Mouse (Mus musculus): ENCODE results near the gene Olfr1204. TPM values are rescaled to one million over a fixed set of nuclear protein-coding genes. Genes with fewer than 3 reads are reported as not detected.

The Olfr1204 gene
- polyA plus RNA-seq (2016; fragmentation: Nextera tagmentation; extraction: Ambion mirVana): not detected in 2 replicates

DNA sequence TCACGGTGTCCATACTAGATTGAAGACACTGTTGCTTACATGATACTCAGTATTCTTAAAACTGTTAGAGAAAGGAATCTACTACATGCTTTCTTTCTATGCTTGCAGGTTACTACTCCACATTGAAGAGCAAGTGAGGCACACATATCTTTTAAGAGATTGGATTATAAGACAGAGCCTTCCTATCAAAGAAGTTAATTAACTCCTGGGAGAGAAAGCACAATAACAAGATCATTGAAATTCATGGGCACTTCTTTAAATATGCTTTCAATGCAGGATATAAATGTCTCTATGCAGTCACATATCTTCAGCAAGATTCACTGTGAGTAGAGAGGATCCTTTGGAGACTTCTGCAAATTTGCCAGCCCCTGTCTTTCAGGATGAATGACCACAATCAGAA lies at the start of gene Olfr1204:
TSS of gene Olfr1204 (plus strand) at position 301 of the 400 bp plus-strand sequence.
- Histone ChIP-seq H3K27me3 (ENCODE audit: low read depth, poor library complexity, severe bottlenecking) (no peaks in the 10 kb centered on the region), H3K4me3 (no peak within 1 kb of the TSS), H3K4me1 (no peaks in the 10 kb centered on the region), H3K27ac (no peak within 1 kb of the TSS), H3K36me3 (no peaks in the 10 kb centered on the region), H3K9me3 (replicated peaks) (no peaks in the 10 kb centered on the region)
- WGBS: 85% methylated on average over 1 of the region's 1 CpGs
- no peak for DNase-seq (ENCODE audit: low spot score)

DNA sequence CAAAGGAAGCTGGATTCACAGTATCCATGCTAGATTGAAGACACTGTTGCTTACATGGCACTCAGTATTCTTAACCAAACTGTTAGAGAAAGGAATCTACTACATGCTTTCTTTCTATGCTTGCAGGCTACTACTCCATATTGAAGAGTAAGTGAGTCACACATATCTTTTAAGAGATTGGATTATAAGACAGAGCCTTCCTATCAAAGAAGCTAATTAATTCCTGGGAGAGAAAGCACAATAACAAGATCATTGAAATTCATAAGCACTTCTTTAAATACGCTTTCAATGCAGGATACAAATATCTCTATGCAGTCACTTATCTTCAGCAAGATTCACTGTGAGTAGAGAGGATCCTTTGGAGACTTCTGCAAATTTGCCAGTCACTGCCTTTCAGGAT lies 34.9 kb upstream of the Olfr1204 start, which contains the start of gene Olfr1202:
TSS of gene Olfr1202 (plus strand) at position 301 of the 400 bp plus-strand sequence.
- 88% methylated on average over 1 of the region's 1 CpGs for WGBS

DNA sequence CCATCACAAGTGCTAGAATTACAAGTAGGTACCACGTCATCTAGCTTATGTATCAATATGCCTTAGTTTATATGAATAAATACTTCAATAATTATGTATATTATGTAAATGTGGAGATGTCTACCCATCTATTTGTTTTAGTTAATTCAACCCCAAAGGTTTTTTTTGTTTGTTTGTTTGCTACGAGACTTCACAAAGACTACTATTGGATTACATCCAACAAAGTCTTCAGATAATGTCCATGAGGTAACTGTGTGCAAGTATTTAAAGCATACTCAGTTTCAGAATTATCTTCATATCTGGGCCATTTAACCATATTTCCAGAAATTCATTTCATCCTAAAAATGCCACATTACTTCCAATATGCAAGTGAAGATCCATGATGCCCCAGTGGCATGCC lies 19.7 kb upstream of the Olfr1204 start, which contains the start of gene Olfr1205:
TSS of gene Olfr1205 (plus strand) at position 301 of the 400 bp plus-strand sequence.
- Histone ChIP-seq H3K4me3 (no peak within 1 kb of the TSS), H3K4me1 (no peaks in the 10 kb centered on the region), H3K27ac (no peak within 1 kb of the TSS), H3K9me3 (replicated peaks) (no peaks in the 10 kb centered on the region), H3K27me3 (ENCODE audit: low read depth, poor library complexity, severe bottlenecking) (no peaks in the 10 kb centered on the region), H3K36me3 (no peaks in the 10 kb centered on the region)
- WGBS: 96% methylated on average over 2 of the region's 2 CpGs
- DNase-seq (ENCODE audit: low spot score): no peak

More for the DNA sequence above, 34.9 kb upstream of the Olfr1204 start, which contains the start of gene Olfr1202:
- no peak for DNase-seq (ENCODE audit: low spot score)
- H3K4me1 ChIP-seq: no peaks in the 10 kb centered on the region
- H3K27ac ChIP-seq: no peak within 1 kb of the TSS
- H3K9me3 ChIP-seq (replicated peaks): no peaks in the 10 kb centered on the region
- H3K36me3 ChIP-seq: no peaks in the 10 kb centered on the region
- no peak within 1 kb of the TSS for H3K4me3 ChIP-seq
- H3K27me3 ChIP-seq (ENCODE audit: low read depth, poor library complexity, severe bottlenecking): no peaks in the 10 kb centered on the region

DNA sequence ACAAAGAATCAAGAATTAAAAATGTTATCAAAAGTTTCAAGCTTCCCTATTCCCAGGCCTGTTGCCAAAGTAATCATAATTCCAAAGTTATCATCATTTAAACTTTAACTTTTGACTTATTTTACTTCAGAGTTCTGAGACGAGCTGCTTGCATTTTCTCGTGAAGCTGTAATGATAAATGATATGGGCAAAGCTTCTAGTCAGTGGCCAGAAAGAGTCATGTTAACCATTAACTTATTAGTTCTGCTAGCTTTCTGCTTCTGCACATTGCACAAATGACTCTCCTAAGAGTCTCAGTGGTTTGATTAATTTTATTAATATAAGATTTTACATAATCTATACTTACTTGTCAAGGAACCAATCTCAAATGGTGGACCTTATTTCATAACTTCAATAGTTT lies 10.6 kb upstream of the Olfr1204 start:
- Histone ChIP-seq H3K27me3 (ENCODE audit: low read depth, poor library complexity, severe bottlenecking) (no peaks in the 10 kb centered on the region), H3K9me3 (replicated peaks) (no peaks in the 10 kb centered on the region), H3K36me3 (no peaks in the 10 kb centered on the region), H3K4me1 (no peaks in the 10 kb centered on the region), H3K4me3 (no peak overlapping the region), H3K27ac (no peak overlapping the region)
- 93% methylated on average over 2 of the region's 2 CpGs for WGBS
- no peak for DNase-seq (ENCODE audit: low spot score)

- no peaks in the 10 kb centered on the region for H3K4me1 ChIP-seq
- H3K9me3 ChIP-seq (replicated peaks): no peaks in the 10 kb centered on the region
- H3K36me3 ChIP-seq: no peaks in the 10 kb centered on the region
- no peak within 1 kb of the TSS for H3K27ac ChIP-seq
- no peaks in the 10 kb centered on the region for H3K27me3 ChIP-seq (ENCODE audit: low read depth, poor library complexity, severe bottlenecking)
- no peak for DNase-seq (ENCODE audit: low spot score)
- WGBS: 92% methylated on average over 2 of the region's 2 CpGs
- H3K4me3 ChIP-seq: no peak within 1 kb of the TSS
Observed at GRCm38 (mm10) chr2:88862931-88863330, 13.8 kb downstream of the Olfr1204 start, which contains the start of gene Olfr1206. Gene Olfr1206, plus strand, starts transcription at chr2:88863231.

DNA sequence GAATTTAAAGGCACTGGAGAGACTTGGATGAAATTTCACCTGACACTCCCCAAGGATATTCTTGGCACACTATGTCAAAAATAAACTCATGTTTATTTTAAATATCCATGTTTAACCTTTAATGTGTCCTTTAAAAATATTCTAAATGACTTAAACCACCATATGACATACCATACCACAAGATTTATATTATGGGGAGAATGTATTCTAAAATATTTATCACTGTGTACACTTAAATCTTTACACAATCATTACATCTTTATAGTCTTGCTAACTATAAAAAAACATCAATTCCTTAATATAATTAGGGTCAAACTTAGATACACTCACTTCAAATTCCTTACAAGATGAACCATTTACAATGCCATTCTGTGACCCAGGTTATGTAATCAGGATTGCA lies 53.1 kb downstream of the Olfr1204 start, which contains the start of gene Olfr1208:
TSS of gene Olfr1208 (minus strand) at position 101 of the 400 bp plus-strand sequence.
- DNase-seq (ENCODE audit: low spot score): no peak
- no peak within 1 kb of the TSS for H3K27ac ChIP-seq
- H3K4me3 ChIP-seq: no peak within 1 kb of the TSS
- no peaks in the 10 kb centered on the region for H3K4me1 ChIP-seq
- H3K9me3 ChIP-seq (replicated peaks): no peaks in the 10 kb centered on the region
- H3K36me3 ChIP-seq: no peaks in the 10 kb centered on the region
- no peaks in the 10 kb centered on the region for H3K27me3 ChIP-seq (ENCODE audit: low read depth, poor library complexity, severe bottlenecking)

Other genes starting within 250 kb of the Olfr1204 start
- gene Olfr1191-ps1, start 208.8 kb upstream of the Olfr1204 start, polyA plus RNA-seq (2016; fragmentation: Nextera tagmentation; extraction: Ambion mirVana): not detected in 2 replicates
- not detected in 2 replicates for gene Olfr1192-ps1, start 200.8 kb upstream of the Olfr1204 start, polyA plus RNA-seq (2016; fragmentation: Nextera tagmentation; extraction: Ambion mirVana)
- not detected in 2 replicates for gene Olfr1193, start 173.7 kb upstream of the Olfr1204 start, polyA plus RNA-seq (2016; fragmentation: Nextera tagmentation; extraction: Ambion mirVana)
- gene Olfr1195, start 160.1 kb upstream of the Olfr1204 start, polyA plus RNA-seq (2016; fragmentation: Nextera tagmentation; extraction: Ambion mirVana): not detected in 2 replicates
- not detected in 2 replicates for gene Olfr1196, start 144.7 kb upstream of the Olfr1204 start, polyA plus RNA-seq (2016; fragmentation: Nextera tagmentation; extraction: Ambion mirVana)
- gene Olfr1197, start 116.9 kb upstream of the Olfr1204 start, polyA plus RNA-seq (2016; fragmentation: Nextera tagmentation; extraction: Ambion mirVana): not detected in 2 replicates
- gene Olfr1198, start 97.9 kb upstream of the Olfr1204 start, polyA plus RNA-seq (2016; fragmentation: Nextera tagmentation; extraction: Ambion mirVana): not detected in 2 replicates
- not detected in 2 replicates for gene Olfr1199, start 88.8 kb upstream of the Olfr1204 start, polyA plus RNA-seq (2016; fragmentation: Nextera tagmentation; extraction: Ambion mirVana)
- gene Olfr1200, start 78.8 kb upstream of the Olfr1204 start, polyA plus RNA-seq (2016; fragmentation: Nextera tagmentation; extraction: Ambion mirVana): not detected in 2 replicates
- not detected in 2 replicates for gene Olfr1201, start 56.3 kb upstream of the Olfr1204 start, polyA plus RNA-seq (2016; fragmentation: Nextera tagmentation; extraction: Ambion mirVana)
- 0.04 TPM in 2 replicates for gene Olfr1202, start 34.8 kb upstream of the Olfr1204 start, polyA plus RNA-seq (2016; fragmentation: Nextera tagmentation; extraction: Ambion mirVana)
- gene Olfr1205, start 19.6 kb upstream of the Olfr1204 start, polyA plus RNA-seq (2016; fragmentation: Nextera tagmentation; extraction: Ambion mirVana): not detected in 2 replicates
- gene Olfr1206, start 13.9 kb downstream of the Olfr1204 start, polyA plus RNA-seq (2016; fragmentation: Nextera tagmentation; extraction: Ambion mirVana): not detected in 2 replicates
- gene Olfr1208, start 53.0 kb downstream of the Olfr1204 start, polyA plus RNA-seq (2016; fragmentation: Nextera tagmentation; extraction: Ambion mirVana): not detected in 2 replicates
- gene Olfr1209, start 65.9 kb downstream of the Olfr1204 start, polyA plus RNA-seq (2016; fragmentation: Nextera tagmentation; extraction: Ambion mirVana): not detected in 2 replicates
- gene Olfr1211, start 88.8 kb downstream of the Olfr1204 start, polyA plus RNA-seq (2016; fragmentation: Nextera tagmentation; extraction: Ambion mirVana): not detected in 2 replicates
- not detected in 2 replicates for gene Olfr1212, start 104.7 kb downstream of the Olfr1204 start, polyA plus RNA-seq (2016; fragmentation: Nextera tagmentation; extraction: Ambion mirVana)
- gene Gm13762, start 131.0 kb downstream of the Olfr1204 start, polyA plus RNA-seq (2016; fragmentation: Nextera tagmentation; extraction: Ambion mirVana): not detected in 2 replicates
- gene Olfr1214, start 143.4 kb downstream of the Olfr1204 start, polyA plus RNA-seq (2016; fragmentation: Nextera tagmentation; extraction: Ambion mirVana): not detected in 2 replicates
- not detected in 2 replicates for gene Olfr1215, start 157.7 kb downstream of the Olfr1204 start, polyA plus RNA-seq (2016; fragmentation: Nextera tagmentation; extraction: Ambion mirVana)
- gene Olfr1216, start 169.0 kb downstream of the Olfr1204 start, polyA plus RNA-seq (2016; fragmentation: Nextera tagmentation; extraction: Ambion mirVana): not detected in 2 replicates
- not detected in 2 replicates for gene Olfr1217, start 182.8 kb downstream of the Olfr1204 start, polyA plus RNA-seq (2016; fragmentation: Nextera tagmentation; extraction: Ambion mirVana)
- gene Olfr1218, start 211.9 kb downstream of the Olfr1204 start, polyA plus RNA-seq (2016; fragmentation: Nextera tagmentation; extraction: Ambion mirVana): not detected in 2 replicates
- not detected in 2 replicates for gene Olfr1219, start 234.2 kb downstream of the Olfr1204 start, polyA plus RNA-seq (2016; fragmentation: Nextera tagmentation; extraction: Ambion mirVana)